In genomic region chr11:23217430-23217829, GRCm38 (mm10) we compare ENCODE assay signal across 11 mouse cellular contexts. TPM values are rescaled to one million over a fixed set of nuclear protein-coding genes. Genes with fewer than 3 reads are reported as not detected.
DNase-seq lines count a peak whose midpoint lies in the region; ATAC-seq and TF ChIP-seq lines count a peak whose summit lies in the region.
"Had no signal": no experiment of that assay in that cellular context is flagged by ENCODE, and none has a peak within 500 bp of the region (broad histone marks: within the 10 kb centered on the region; RNA-seq: fewer than 3 reads in every experiment).

No protein-coding gene starts in this region.

- peak; percentile 21 for DNase-seq in adrenal gland, adult 2 months
- DNase-seq in adrenal gland, postnatal 4 days (ENCODE audit: low spot score in 2 of 2) = no peak
- DNase-seq in adrenal gland, adult 8-10 months = peak; percentile 6
- DNase-seq in heart, postnatal 25 days (ENCODE audit: low spot score) = peak; percentile 15
- DNase-seq in lung, adult 2 months = peak; percentile 8
- no peak for DNase-seq in left cerebral cortex, postnatal 36 days (ENCODE audit: low spot score in 2 of 2)
- DNase-seq in stomach, postnatal 0 days (ENCODE audit: low spot score) = no peak
- DNase-seq in layer of hippocampus, adult 11-12 months (ENCODE audit: low spot score) = no peak
- DNase-seq: embryo, embryonic 11 days had no signal

- ATAC-seq in stomach, postnatal 0 days (ENCODE audit: low FRiP score, low TSS enrichment) = no peak

- TF ChIP-seq EP300 in stomach, postnatal 0 days (optimal IDR thresholded peaks at IDR 0.05) = no peak

- no peaks in the 10 kb centered on the region for H3K4me1 ChIP-seq in lung, adult 2 months (ENCODE audit: control insufficient read depth, insufficient read depth, low read length)
- no peaks in the 10 kb centered on the region for H3K4me1 ChIP-seq in stomach, postnatal 0 days (replicated peaks; ENCODE audit: control insufficient read depth, insufficient read depth)
- H3K4me1 ChIP-seq: liver, embryonic 15.5 days; stomach, embryonic 15.5 days had no signal

- intact Hi-C loops in heart, postnatal 25 days (cut with DNase I) = no loop called here
- intact Hi-C loops in left cerebral cortex, postnatal 36 days (cut with DNase I) = no loop called here

- WGBS in lung, adult 2 months = 50% methylated on average over 9 of the region's 9 CpGs
- 81% methylated on average over 9 of the region's 9 CpGs for WGBS in stomach, postnatal 0 days

- no peak overlapping the region for H3K27ac ChIP-seq in stomach, postnatal 0 days (replicated peaks)
- H3K27ac ChIP-seq: liver, embryonic 15.5 days; stomach, embryonic 15.5 days had no signal

- no peak overlapping the region for H3K4me2 ChIP-seq in stomach, postnatal 0 days (replicated peaks; ENCODE audit: low read depth)
- H3K4me2 ChIP-seq: liver, embryonic 15.5 days; stomach, embryonic 15.5 days had no signal

- H3K27me3 ChIP-seq in stomach, postnatal 0 days (ENCODE audit: control insufficient read depth, insufficient read depth, low read length) = no peaks in the 10 kb centered on the region
- H3K27me3 ChIP-seq: liver, embryonic 15.5 days; stomach, embryonic 15.5 days had no signal

- no peak for TF ChIP-seq CTCF in lung, adult 2 months (IDR thresholded peaks at IDR 0.05; ENCODE audit: insufficient read depth, low read length)
- no peak for TF ChIP-seq CTCF in stomach, postnatal 0 days (IDR thresholded peaks at IDR 0.05; ENCODE audit: low read depth)

- peak overlapping the region; percentile 53 for H3K4me3 ChIP-seq in lung, adult 2 months (replicated peaks; ENCODE audit: extremely low read depth, low read depth, low read length)
- H3K4me3 ChIP-seq in stomach, postnatal 0 days (ENCODE audit: low read depth, low read length) = no peak overlapping the region
- H3K4me3 ChIP-seq: liver, embryonic 15.5 days; stomach, embryonic 15.5 days had no signal

- H3K9ac ChIP-seq in stomach, postnatal 0 days (ENCODE audit: low read length) = no peak overlapping the region
- H3K9ac ChIP-seq: liver, embryonic 15.5 days; stomach, embryonic 15.5 days had no signal

- no peaks in the 10 kb centered on the region for H3K9me3 ChIP-seq in stomach, postnatal 0 days (ENCODE audit: control insufficient read depth, low read length)
- H3K9me3 ChIP-seq: liver, embryonic 15.5 days; stomach, embryonic 15.5 days had no signal

- TF ChIP-seq POLR2A in lung, adult 2 months (IDR thresholded peaks at IDR 0.05; ENCODE audit: borderline replicate concordance, extremely low read depth, low read depth, low read length) = peak; percentile 49; the same call in 1 of the 2 replicates

- H3K36me3 ChIP-seq in stomach, postnatal 0 days (ENCODE audit: control insufficient read depth, insufficient read depth, low read length) = no peaks in the 10 kb centered on the region
- H3K36me3 ChIP-seq: liver, embryonic 15.5 days; stomach, embryonic 15.5 days had no signal

RNA-seq across cellular contexts. Expression of gene Xpo1, which starts 38.4 kb away (rescaled TPM):
- 10 to 100 TPM; 54.1 to 57.3 TPM for total RNA-seq in adrenal gland, adult 2 months (2021)
- 3.7 and 4.1 TPM in 2 replicates for polyA plus RNA-seq in adrenal gland, adult 2 months (2012; rRNA removed)
- total RNA-seq in adrenal gland, postnatal 4 days (2021) = 10 to 100 TPM; 80.7 to 96.7 TPM
- total RNA-seq in adrenal gland, adult 8-10 months (2022) = 10 to 100 TPM; 53.5 to 60.4 (median 60.2) TPM
- 10 to 100 TPM; 33.9 to 44.3 TPM for total RNA-seq in heart, postnatal 25 days (2021)
- 5.6 and 7.1 TPM in 2 replicates for polyA plus RNA-seq in lung, adult 2 months (2012; rRNA removed)
- 10 to 100 TPM; 50.2 to 67.6 TPM for total RNA-seq in left cerebral cortex, postnatal 36 days (2021)
- 20.9 and 21.4 TPM in 2 replicates for polyA plus RNA-seq in stomach, postnatal 0 days (2015; fragmentation: Nextera tagmentation; extraction: Ambion mirVana)

Comparison
In these comparisons a context has a peak if more than half of its experiments do, and no peak if none do; other contexts are left out.
1. DNase-seq: peak in adrenal gland, adult 2 months (single experiment), adrenal gland, adult 8-10 months (single experiment), heart, postnatal 25 days (single experiment) and lung, adult 2 months (single experiment); none in adrenal gland, postnatal 4 days (0 of 2), left cerebral cortex, postnatal 36 days (0 of 2), stomach, postnatal 0 days (single experiment) and layer of hippocampus, adult 11-12 months (single experiment).